Mouse (Mus musculus): Measurements from ENCODE around the gene Smim12.
A peak's percentile ranks its signal among the peaks of the same experiment; 100 is the strongest.

Gene Smim12

DNA sequence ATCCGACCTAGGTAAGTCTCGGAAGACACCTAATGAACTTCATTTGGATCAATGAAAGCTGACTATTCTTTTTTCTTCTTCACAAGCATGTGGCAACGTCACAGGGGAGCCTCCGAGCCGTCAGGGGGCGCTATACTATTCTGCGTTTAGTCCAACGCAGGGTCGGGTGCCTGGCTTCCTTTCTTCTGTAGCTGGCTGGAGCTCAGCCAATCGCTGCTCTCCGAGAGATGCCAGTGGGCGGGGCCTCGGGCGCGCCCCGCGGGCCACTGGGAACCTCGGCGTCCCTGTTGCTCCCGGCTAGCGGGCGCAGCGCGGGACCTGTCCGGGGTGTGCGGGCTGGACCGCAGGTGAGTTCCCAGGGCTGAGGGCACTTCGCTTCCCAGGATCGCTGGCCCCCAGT is at the start of gene Smim12:
TSS of gene Smim12 (plus strand) at position 233 of the 400 bp plus-strand sequence.
- peak; percentile 97 to 99 for DNase-seq (ENCODE audit: low spot score in 2 of 2)

DNA sequence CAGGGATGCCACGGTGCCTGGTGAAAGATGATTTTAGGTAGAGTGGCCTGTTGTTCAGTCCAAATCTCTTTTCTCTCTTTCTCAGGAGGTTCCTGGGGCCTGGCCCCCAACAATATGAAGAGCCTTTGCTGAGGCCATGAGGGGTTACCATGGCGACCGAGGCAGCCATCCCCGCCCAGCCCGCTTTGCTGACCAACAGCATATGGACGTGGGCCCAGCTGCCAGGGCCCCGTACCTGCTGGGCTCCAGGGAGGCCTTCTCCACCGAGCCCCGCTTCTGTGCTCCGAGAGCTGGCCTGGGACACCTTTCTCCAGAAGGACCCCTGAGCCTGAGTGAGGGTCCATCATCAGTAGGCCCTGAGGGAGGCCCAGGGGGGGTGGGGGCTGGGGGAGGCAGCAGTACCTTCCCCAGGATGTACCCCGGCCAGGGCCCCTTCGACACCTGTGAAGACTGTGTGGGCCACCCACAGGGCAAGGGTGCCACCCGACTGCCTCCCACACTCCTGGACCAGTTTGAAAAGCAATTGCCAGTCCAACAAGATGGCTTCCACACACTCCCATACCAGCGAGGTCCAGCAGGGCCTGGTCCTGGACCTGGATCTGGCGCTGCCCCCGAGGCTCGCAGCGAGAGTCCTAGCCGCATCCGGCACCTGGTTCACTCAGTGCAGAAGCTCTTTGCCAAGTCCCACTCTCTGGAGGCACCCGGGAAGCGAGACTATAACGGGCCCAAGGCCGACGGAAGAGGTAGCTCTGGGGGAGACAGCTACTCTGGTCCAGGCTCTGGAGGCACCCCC is 48.9 kb upstream of the Smim12 start:
- no peak for DNase-seq (ENCODE audit: low spot score in 2 of 2)

GRCm38 (mm10) chr4:127198609-127199008 is 45.0 kb upstream of the Smim12 start:
- no peak for DNase-seq (ENCODE audit: low spot score in 2 of 2)

DNA sequence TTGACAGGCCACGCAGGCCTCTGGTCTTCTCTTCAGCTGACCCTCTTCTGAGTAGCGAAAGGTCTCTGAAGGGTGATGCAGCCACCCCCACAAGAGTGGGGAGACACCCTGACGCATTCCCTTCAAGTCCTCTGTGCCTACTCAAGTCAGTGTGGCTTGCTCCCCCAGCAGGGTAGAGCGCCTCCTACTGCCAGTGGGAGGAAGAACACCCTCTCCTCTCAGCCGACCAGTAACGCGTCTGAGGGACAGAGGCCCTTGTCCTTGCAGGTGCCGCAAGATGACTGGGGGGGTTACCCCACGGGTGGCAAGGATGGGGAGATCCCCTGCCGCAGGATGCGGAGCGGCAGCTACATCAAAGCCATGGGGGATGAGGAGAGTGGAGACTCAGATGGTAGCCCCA is 44.2 kb upstream of the Smim12 start:
- no peak for DNase-seq (ENCODE audit: low spot score in 2 of 2)

DNA sequence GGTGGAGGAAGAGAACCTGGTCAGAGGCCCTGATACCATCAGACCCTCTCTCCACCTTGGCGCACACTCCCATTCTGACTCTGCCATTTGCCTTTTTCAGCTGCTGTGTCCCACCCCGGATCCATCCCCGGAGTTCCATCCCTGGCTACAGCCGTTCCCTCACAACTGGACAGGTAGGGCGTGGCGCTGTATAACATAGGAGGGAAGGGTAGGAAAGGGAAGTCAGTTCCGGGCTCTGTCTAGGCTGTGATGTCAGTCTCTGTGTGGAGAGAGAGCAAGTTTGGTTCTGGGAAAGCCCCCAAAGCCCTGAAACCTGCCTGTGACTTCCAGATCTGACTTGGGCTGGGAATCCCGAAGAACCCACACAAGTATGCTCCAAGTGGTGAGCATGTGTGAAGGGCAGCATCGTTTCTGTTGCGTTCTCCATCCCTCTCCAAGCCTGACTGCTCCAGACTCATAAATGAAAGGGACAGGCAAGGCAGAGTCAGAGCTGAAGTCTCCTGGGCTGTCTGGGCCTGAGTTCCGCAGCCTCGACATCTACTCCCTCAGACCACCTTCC is 43.3 kb upstream of the Smim12 start:
- no peak for DNase-seq (ENCODE audit: low spot score in 2 of 2)

GRCm38 (mm10) chr4:127200769-127201617 is 42.6 kb upstream of the Smim12 start:
- DNase-seq (ENCODE audit: low spot score in 2 of 2): no peak

- DNase-seq (ENCODE audit: low spot score in 2 of 2): no peak
Observed at GRCm38 (mm10) chr4:127203081-127203480, 40.5 kb upstream of the Smim12 start.

DNA sequence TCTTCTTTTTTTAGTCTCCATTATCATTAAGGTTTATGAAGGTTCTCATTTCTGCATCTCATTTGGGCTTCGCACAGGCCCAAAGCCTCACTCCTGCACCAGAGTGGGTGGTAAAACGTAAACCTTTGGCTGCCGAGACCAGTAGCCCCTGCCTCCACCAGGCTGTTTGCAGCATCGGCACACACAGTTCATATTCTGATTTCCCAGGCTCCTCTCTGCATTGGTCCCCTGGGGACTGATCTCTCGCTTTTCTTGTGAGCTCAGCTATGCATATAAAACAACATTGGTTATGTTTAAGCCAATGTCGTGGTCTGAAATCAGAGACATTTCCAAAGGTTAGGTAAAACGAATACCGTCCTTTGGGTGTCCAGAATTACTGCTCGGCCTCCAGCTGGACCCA is 32.3 kb upstream of the Smim12 start:
- no peak for DNase-seq (ENCODE audit: low spot score in 2 of 2)

DNA sequence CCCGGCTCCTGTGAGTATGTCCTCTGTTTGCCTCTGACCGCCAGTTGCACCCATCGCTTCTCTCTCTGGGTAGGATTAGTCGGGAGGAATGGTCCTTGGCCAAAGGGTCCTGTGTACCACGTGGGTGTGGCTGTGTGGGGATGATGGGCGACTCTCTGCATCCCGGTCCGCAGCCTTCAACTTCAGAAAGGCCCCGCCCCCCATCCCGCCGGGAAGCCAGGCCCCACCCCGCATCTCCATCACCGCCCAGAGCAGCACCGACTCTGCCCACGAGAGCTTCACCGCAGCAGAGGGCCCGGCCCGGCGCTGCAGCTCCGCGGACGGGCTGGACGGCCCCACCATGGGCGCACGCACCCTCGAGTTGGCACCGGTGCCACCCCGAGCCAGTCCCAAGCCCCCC is 29.1 kb upstream of the Smim12 start:
- DNase-seq (ENCODE audit: low spot score in 2 of 2): no peak

DNA sequence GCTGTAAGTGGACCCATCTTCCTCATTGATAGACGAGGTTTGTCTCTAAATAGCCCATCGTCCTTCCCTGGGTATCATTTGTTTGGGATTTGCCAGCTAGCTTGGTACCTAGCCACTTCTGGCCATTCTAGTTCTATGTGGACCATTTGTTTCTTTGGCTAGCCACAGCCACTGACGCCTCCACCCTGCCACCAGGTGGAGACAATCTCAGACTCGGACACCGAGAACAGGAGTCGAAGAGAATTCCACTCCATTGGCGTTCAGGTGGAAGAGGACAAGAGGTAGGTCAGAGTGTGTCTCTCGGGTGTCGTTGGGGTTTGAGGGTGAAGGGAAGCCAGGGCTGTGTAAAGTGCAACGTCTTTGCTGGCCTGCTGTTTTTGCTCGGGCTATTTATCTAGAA is 28.5 kb upstream of the Smim12 start:
- no peak for DNase-seq (ENCODE audit: low spot score in 2 of 2)

DNA sequence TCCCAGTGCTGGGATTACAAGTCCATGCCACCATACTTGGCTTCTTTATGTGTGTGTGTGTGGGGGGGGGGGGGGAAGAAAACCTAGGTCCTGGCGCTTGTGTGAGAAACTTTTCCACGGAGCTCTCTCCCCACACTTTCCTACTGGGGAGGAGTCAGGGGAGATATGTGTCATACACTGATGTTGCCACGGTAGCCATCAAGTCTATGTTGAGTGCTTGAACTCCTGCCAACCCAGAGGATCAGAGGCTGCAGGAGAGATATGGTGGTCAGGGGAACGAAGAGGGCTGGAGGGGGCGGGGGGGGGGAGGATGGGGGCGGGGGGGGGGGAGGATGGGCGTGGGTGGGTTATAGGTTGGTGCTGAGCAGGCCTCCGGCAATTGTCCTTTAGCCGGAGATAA is 27.8 kb upstream of the Smim12 start:
- no peak for DNase-seq (ENCODE audit: low spot score in 2 of 2)

- DNase-seq (ENCODE audit: low spot score in 2 of 2): no peak
Observed at GRCm38 (mm10) chr4:127216251-127216651, 27.3 kb upstream of the Smim12 start.

DNA sequence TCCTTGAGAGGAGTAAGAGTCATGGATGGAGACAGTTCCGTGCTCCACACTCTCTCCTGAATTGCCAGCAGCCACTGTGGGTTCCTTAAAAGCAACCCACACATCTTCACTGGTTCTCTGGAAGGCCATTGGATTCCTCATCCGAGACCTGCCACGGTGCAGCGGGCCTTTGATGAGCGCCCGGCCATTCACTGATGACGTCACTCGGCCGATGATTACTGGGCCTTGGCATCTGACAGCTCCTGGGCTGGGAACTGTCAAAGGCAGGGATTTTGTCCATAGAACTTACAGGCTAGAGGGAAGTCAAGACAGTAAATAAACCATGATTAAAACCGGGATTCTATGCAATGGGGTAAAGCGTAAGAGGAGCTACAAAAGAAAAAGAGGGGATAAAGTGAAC is 26.5 kb upstream of the Smim12 start:
- no peak for DNase-seq (ENCODE audit: low spot score in 2 of 2)

DNA sequence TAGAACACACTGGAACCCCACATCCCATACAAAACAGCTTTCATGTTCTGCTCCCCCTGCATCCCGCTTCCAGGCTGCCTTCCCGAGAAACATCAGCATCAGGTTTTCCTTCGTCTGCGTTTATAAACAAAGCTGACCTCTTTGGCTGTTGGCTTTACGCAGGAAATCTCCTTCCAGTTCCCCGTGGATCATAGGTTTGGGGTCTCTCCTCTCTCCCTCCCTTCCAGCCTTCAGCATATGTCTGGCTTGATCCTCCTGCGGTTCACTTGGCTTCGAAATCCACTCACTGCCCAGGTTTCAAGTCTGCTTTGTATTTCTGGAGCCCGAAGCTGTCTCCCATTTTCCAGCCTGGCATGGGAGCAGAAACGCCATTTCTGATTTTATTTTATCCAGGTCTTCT is 20.3 kb upstream of the Smim12 start:
- no peak for DNase-seq (ENCODE audit: low spot score in 2 of 2)

- DNase-seq (ENCODE audit: low spot score in 2 of 2): no peak
Observed at GRCm38 (mm10) chr4:127223755-127224154, 19.8 kb upstream of the Smim12 start.

GRCm38 (mm10) chr4:127224444-127225100 is 19.0 kb upstream of the Smim12 start:
- DNase-seq (ENCODE audit: low spot score in 2 of 2): no peak

DNA sequence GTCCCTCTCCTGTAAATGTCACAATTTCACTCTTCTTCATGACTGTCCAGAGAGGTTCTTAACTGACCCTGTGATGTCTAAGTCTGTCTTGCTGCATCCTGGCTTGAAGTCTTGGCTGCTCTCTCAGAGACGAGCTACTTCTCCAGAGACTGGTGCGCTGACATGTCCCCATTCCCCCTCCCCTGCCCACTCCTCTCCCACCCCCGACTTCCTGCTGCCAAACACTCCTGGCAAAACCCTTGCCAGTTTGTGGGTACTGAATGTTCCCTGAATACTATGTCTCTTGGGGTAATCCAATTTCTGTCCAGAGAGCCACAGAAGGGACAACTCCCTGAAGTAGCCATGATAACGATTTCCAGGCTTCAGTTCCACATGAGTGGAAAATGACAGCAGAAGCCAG is 17.5 kb upstream of the Smim12 start:
- no peak for DNase-seq (ENCODE audit: low spot score in 2 of 2)

GRCm38 (mm10) chr4:127227051-127227673 is 16.4 kb upstream of the Smim12 start:
- no peak for DNase-seq (ENCODE audit: low spot score in 2 of 2)

GRCm38 (mm10) chr4:127232028-127232427 is 11.6 kb upstream of the Smim12 start:
- no peak for DNase-seq (ENCODE audit: low spot score in 2 of 2)

- no peak for DNase-seq (ENCODE audit: low spot score in 2 of 2)
Observed at GRCm38 (mm10) chr4:127232551-127232950, 11.0 kb upstream of the Smim12 start.

DNA sequence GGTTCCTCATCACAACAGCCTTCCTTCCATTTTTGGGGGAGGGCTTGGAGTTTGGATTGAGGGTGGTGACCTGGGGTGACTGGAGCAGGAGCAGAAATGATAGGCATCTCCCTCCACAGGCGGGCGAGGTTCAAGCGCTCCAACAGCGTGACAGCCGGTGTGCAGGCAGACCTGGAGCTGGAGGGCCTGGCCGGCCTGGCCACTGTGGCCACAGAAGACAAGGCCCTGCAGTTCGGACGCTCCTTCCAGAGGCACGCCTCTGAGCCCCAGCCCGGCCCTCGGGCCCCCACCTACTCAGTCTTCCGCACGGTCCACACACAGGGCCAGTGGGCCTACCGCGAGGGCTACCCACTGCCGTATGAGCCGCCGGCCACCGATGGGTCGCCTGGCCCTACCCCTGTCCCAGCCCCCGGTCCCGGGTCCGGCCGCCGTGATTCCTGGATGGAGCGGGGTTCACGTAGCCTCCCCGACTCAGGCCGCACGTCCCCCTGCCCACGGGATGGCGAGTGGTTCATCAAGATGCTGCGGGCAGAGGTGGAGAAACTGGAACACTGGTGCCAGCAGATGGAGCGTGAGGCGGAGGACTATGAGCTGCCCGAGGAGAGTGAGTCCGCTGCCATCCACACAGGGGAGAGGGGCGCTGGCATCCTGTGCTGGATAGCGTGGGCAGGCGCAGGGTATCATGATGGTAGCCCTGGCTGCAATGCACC is 10.0 kb upstream of the Smim12 start:
- DNase-seq (ENCODE audit: low spot score in 2 of 2): no peak
